Mouse (Mus musculus) ovary, adult 10 weeks (tissue): ENCODE measurements around the gene Vmn2r87. TPM values are rescaled to one million over a fixed set of nuclear protein-coding genes. Genes with fewer than 3 reads are reported as not detected.

Experiments used
- polyA plus RNA-seq: library from polyadenylated mRNA; stranded (reverse); fragments of 350-450 nt; fragmentation: Illumina TruSeq; extraction: RNeasy Lipid Tissue Mini Kit (QIAGEN cat#74804); gene quantifications from one replicate; pipeline ENCODE4 v1.2.3, GENCODE M21; 2014

Vmn2r87 gene
- polyA plus RNA-seq, result not detected

GRCm38 (mm10) chr10:130497296-130497695, at the start of gene Vmn2r87:
TSS of gene Vmn2r87 (minus strand) at chr10:130497396.

GRCm38 (mm10) chr10:130455950-130456349, 41.2 kb downstream of the Vmn2r87 start, which contains the start of gene Vmn2r86:
TSS of gene Vmn2r86 (minus strand) at chr10:130456050.

GRCm38 (mm10) chr10:130429603-130430002, 67.6 kb downstream of the Vmn2r87 start, which contains the start of gene Vmn2r85:
TSS of gene Vmn2r85 (minus strand) at chr10:130429703.

Other genes starting within 250 kb of the Vmn2r87 start
- gene Neurod4, start 217.2 kb downstream of the Vmn2r87 start, polyA plus RNA-seq, result not detected
- gene Tespa1, start 174.5 kb downstream of the Vmn2r87 start, polyA plus RNA-seq, result 0.63 TPM
- gene Vmn2r84, start 103.1 kb downstream of the Vmn2r87 start, polyA plus RNA-seq, result not detected
- gene Vmn2r85, start 67.7 kb downstream of the Vmn2r87 start, polyA plus RNA-seq, result not detected
- not detected for gene Vmn2r86, start 41.3 kb downstream of the Vmn2r87 start, polyA plus RNA-seq